Mouse (Mus musculus): Measurements from ENCODE around the gene Coil. TPM values are rescaled to one million over a fixed set of nuclear protein-coding genes. Genes with fewer than 3 reads are reported as not detected.

Coil gene
- polyA plus RNA-seq, 1 experiment from 2014 or later: 3.0 TPM

- ATAC-seq (ENCODE audit: low read depth): peak; percentile 94
- H3K27ac ChIP-seq (ENCODE audit: low read length): peak within 1 kb of the TSS; percentile 87
- peak within 1 kb of the TSS; percentile 88 for H3K4me3 ChIP-seq (ENCODE audit: low read depth, low read length)
- H3K4me2 ChIP-seq (ENCODE audit: low read depth, low read length): peak within 1 kb of the TSS; percentile 92
- WGBS (ENCODE audit: insufficient replicate concordance): under 1% methylated on average over 48 of the region's 48 CpGs
- H3K9ac ChIP-seq (ENCODE audit: low read depth, low read length): peak within 1 kb of the TSS; percentile 92
- peaks cover 33% of the 10 kb centered on the region for H3K4me1 ChIP-seq (ENCODE audit: control insufficient read depth, low read depth, low read length)
- H3K36me3 ChIP-seq (ENCODE audit: control insufficient read depth, insufficient read depth): no peaks in the 10 kb centered on the region
- H3K9me3 ChIP-seq (replicated peaks; ENCODE audit: control insufficient read depth, low read length): no peaks in the 10 kb centered on the region
- no peaks in the 10 kb centered on the region for H3K27me3 ChIP-seq (ENCODE audit: control insufficient read depth, insufficient read depth, low read depth, low read length)
Observed at GRCm38 (mm10) chr11:88998974-88999722, 29.1 kb downstream of the Coil start, which contains the start of gene Trim25. Trim25 (plus strand) TSS chr11:88999376.

DNA sequence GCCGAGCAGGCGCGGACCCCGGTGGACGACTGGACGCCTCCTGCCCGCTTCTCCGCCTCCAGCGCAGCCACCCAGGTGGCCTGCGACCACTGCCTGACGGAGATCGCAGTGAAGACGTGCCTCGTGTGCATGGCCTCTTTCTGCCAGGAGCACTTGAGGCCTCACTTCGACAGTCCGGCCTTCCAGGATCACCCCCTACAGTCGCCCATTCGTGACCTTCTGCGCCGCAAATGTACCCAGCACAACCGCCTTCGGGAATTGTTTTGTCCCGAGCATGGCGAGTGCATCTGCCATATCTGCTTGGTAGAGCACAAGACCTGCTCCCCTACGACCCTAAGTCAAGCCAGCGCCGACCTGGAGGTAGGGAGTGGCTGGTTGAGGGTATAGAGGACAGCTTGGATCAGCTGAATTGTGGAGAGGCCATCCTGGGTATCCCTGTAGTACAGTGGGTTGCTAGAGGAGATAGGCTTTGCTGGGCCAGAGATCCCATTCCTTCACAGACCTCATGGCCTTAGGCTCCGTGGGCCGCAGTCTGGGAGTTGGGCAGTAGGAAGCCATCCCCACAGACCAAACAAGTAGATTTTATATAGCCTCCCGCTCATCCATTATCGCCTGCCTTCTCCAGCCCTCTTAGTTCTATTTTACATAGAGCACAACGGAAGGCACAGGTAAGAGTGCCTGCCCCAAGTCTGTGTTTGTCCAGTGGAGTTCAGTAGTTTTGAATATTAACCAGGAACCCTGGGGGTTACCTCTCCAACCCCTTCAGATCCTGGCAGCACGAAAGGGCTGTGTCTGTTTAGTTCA, 29.9 kb downstream of the Coil start:
- H3K4me3 ChIP-seq (ENCODE audit: low read depth, low read length): peak overlapping the region; percentile 88
- H3K36me3 ChIP-seq (ENCODE audit: control insufficient read depth, insufficient read depth): peaks cover under 1% of the 10 kb centered on the region; the same call in 1 of the 2 replicates
- peak; percentile 17 for ATAC-seq (ENCODE audit: low read depth)
- H3K9me3 ChIP-seq (replicated peaks; ENCODE audit: control insufficient read depth, low read length): no peaks in the 10 kb centered on the region
- H3K27ac ChIP-seq (ENCODE audit: low read length): peak overlapping the region; percentile 87
- peak overlapping the region; percentile 92 for H3K4me2 ChIP-seq (ENCODE audit: low read depth, low read length)
- H3K9ac ChIP-seq (ENCODE audit: low read depth, low read length): peak overlapping the region; percentile 92
- H3K27me3 ChIP-seq (ENCODE audit: control insufficient read depth, insufficient read depth, low read depth, low read length): no peaks in the 10 kb centered on the region
- peaks cover 33% of the 10 kb centered on the region for H3K4me1 ChIP-seq (ENCODE audit: control insufficient read depth, low read depth, low read length)
- 3% methylated on average over 33 of the region's 33 CpGs for WGBS (ENCODE audit: insufficient replicate concordance)

- Histone ChIP-seq H3K27ac (ENCODE audit: low read length) (peak overlapping the region; percentile 87), H3K9me3 (replicated peaks; ENCODE audit: control insufficient read depth, low read length) (no peaks in the 10 kb centered on the region), H3K4me2 (ENCODE audit: low read depth, low read length) (peak overlapping the region; percentile 92), H3K9ac (ENCODE audit: low read depth, low read length) (peak overlapping the region; percentile 92), H3K27me3 (ENCODE audit: control insufficient read depth, insufficient read depth, low read depth, low read length) (no peaks in the 10 kb centered on the region), H3K4me3 (ENCODE audit: low read depth, low read length) (peak overlapping the region; percentile 88), H3K36me3 (ENCODE audit: control insufficient read depth, insufficient read depth) (peaks cover 6% of the 10 kb centered on the region; the same call in 1 of the 2 replicates), H3K4me1 (ENCODE audit: control insufficient read depth, low read depth, low read length) (peaks cover 37% of the 10 kb centered on the region)
- no peak for ATAC-seq (ENCODE audit: low read depth)
Observed at GRCm38 (mm10) chr11:89000527-89000819, 30.4 kb downstream of the Coil start.

DNA sequence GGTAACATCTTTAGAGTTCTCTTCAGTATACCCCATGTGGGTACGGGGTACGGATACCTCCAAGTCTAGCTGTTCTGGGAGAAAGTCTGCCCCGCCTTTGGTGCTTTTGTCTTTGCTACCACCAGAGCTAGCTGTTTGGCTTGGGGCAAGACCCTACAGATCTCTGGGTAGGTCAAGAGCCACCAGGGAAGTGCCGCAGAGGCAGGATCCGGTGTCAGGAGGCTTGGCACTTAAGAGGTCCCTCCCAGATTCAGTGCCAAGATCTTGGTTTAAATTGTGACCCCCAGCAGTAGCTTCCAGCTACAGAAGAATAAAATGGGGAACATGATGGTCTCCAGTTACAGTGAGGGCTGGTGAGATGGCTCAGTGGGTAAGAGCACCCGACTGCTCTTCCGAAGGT, 31.5 kb downstream of the Coil start:
- Histone ChIP-seq H3K9ac (ENCODE audit: low read depth, low read length) (peak overlapping the region; percentile 34; the same call in 1 of the 2 replicates), H3K4me1 (ENCODE audit: control insufficient read depth, low read depth, low read length) (peaks cover 38% of the 10 kb centered on the region), H3K27ac (ENCODE audit: low read length) (no peak overlapping the region), H3K4me3 (ENCODE audit: low read depth, low read length) (peak overlapping the region; percentile 88), H3K9me3 (replicated peaks; ENCODE audit: control insufficient read depth, low read length) (no peaks in the 10 kb centered on the region), H3K36me3 (ENCODE audit: control insufficient read depth, insufficient read depth) (peaks cover 13% of the 10 kb centered on the region; the same call in 1 of the 2 replicates), H3K4me2 (ENCODE audit: low read depth, low read length) (peak overlapping the region; percentile 92), H3K27me3 (ENCODE audit: control insufficient read depth, insufficient read depth, low read depth, low read length) (no peaks in the 10 kb centered on the region)
- 78% methylated on average over 7 of the region's 7 CpGs for WGBS (ENCODE audit: insufficient replicate concordance)
- ATAC-seq (ENCODE audit: low read depth): no peak

GRCm38 (mm10) chr11:89002068-89002467, 32.0 kb downstream of the Coil start:
- Histone ChIP-seq H3K9me3 (replicated peaks; ENCODE audit: control insufficient read depth, low read length) (no peaks in the 10 kb centered on the region), H3K27ac (ENCODE audit: low read length) (no peak overlapping the region), H3K4me2 (ENCODE audit: low read depth, low read length) (peak overlapping the region; percentile 52), H3K27me3 (ENCODE audit: control insufficient read depth, insufficient read depth, low read depth, low read length) (no peaks in the 10 kb centered on the region), H3K36me3 (ENCODE audit: control insufficient read depth, insufficient read depth) (peaks cover 13% of the 10 kb centered on the region; the same call in 1 of the 2 replicates), H3K4me1 (ENCODE audit: control insufficient read depth, low read depth, low read length) (peaks cover 38% of the 10 kb centered on the region), H3K4me3 (ENCODE audit: low read depth, low read length) (peak overlapping the region; percentile 29), H3K9ac (ENCODE audit: low read depth, low read length) (no peak overlapping the region)
- ATAC-seq (ENCODE audit: low read depth): no peak
- WGBS (ENCODE audit: insufficient replicate concordance): 76% methylated on average over 5 of the region's 5 CpGs

DNA sequence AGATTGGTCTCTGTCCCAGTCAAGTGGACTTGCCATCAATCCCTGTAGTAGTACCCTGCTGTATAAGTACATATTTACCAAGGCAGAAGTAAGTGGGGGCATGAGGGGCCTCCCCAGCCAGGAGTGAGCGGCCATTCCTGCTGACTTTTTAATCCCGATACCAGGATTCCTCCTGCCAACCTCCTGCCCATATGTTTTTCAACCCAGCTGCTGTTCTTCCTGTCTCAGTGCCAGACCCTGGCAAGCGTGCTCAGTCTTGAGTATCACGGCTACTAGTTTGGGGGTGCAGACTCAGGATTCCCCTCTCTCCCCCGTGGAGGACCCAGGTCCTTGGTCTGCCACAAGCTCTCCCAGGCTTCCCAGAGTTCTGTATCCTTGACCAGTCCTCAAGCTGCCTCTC, 32.6 kb downstream of the Coil start:
- Histone ChIP-seq H3K4me1 (ENCODE audit: control insufficient read depth, low read depth, low read length) (peaks cover 38% of the 10 kb centered on the region), H3K27me3 (ENCODE audit: control insufficient read depth, insufficient read depth, low read depth, low read length) (no peaks in the 10 kb centered on the region), H3K9me3 (replicated peaks; ENCODE audit: control insufficient read depth, low read length) (no peaks in the 10 kb centered on the region), H3K4me3 (ENCODE audit: low read depth, low read length) (peak overlapping the region; percentile 29), H3K9ac (ENCODE audit: low read depth, low read length) (0 out of 2 replicates have a peak overlapping the region, but pooled peaks have one; percentile 19), H3K27ac (ENCODE audit: low read length) (peak overlapping the region; percentile 76), H3K4me2 (ENCODE audit: low read depth, low read length) (peak overlapping the region; percentile 52), H3K36me3 (ENCODE audit: control insufficient read depth, insufficient read depth) (peaks cover 17% of the 10 kb centered on the region; the same call in 1 of the 2 replicates)
- no peak for ATAC-seq (ENCODE audit: low read depth)
- WGBS (ENCODE audit: insufficient replicate concordance): 70% methylated on average over 5 of the region's 5 CpGs

DNA sequence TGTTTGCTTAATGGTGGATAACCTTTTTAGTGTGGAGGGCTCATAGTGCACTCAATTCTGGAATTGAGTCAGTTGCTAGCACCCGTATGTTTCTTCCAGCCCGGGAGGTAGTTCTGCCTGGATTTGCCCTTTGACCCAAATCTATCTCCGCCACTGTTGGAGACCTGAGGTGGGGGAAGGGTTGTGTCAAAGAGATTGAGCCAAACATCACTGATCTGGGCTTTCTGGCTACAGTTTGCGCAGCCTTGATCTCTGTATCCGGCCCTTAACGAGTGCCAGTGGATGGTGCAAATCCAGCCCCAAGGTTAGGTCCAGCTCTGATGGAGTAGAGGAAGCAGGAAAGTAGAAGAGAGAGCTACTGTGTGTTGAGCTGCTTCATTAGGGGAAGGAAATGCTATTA, 33.0 kb downstream of the Coil start:
- Histone ChIP-seq H3K4me1 (ENCODE audit: control insufficient read depth, low read depth, low read length) (peaks cover 37% of the 10 kb centered on the region), H3K9me3 (replicated peaks; ENCODE audit: control insufficient read depth, low read length) (no peaks in the 10 kb centered on the region), H3K9ac (ENCODE audit: low read depth, low read length) (0 out of 2 replicates have a peak overlapping the region, but pooled peaks have one; percentile 19), H3K27ac (ENCODE audit: low read length) (peak overlapping the region; percentile 76), H3K27me3 (ENCODE audit: control insufficient read depth, insufficient read depth, low read depth, low read length) (no peaks in the 10 kb centered on the region), H3K4me2 (ENCODE audit: low read depth, low read length) (peak overlapping the region; percentile 52), H3K4me3 (ENCODE audit: low read depth, low read length) (peak overlapping the region; percentile 29), H3K36me3 (ENCODE audit: control insufficient read depth, insufficient read depth) (peaks cover 18% of the 10 kb centered on the region; the same call in 1 of the 2 replicates)
- ATAC-seq (ENCODE audit: low read depth): peak; percentile 22
- 58% methylated on average over 6 of the region's 6 CpGs for WGBS (ENCODE audit: insufficient replicate concordance)

DNA sequence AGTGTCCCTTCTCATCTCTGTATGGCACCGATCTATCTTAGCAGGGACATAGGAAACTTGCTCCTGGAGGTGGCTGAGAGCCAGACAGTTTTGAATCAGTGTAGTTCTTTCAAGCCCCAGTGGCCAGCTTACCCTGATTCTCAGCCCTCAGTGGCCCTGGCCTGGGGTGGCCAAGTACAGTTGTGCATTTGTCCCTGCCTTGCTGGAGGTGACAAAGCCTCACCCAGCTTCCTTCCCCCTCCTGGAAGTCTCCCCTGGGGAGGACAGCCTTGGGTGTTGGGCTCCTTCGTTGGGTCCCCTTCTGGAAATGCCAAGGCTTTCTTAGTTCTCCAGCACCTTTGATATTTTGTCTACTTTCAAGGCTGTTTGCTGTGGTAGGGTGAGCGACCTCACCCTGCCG, 33.7 kb downstream of the Coil start:
- no peak for ATAC-seq (ENCODE audit: low read depth)
- Histone ChIP-seq H3K4me3 (ENCODE audit: low read depth, low read length) (no peak overlapping the region), H3K9me3 (replicated peaks; ENCODE audit: control insufficient read depth, low read length) (no peaks in the 10 kb centered on the region), H3K9ac (ENCODE audit: low read depth, low read length) (no peak overlapping the region), H3K4me2 (ENCODE audit: low read depth, low read length) (peak overlapping the region; percentile 52), H3K27me3 (ENCODE audit: control insufficient read depth, insufficient read depth, low read depth, low read length) (no peaks in the 10 kb centered on the region), H3K36me3 (ENCODE audit: control insufficient read depth, insufficient read depth) (peaks cover 19% of the 10 kb centered on the region; the same call in 1 of the 2 replicates), H3K4me1 (ENCODE audit: control insufficient read depth, low read depth, low read length) (peaks cover 32% of the 10 kb centered on the region), H3K27ac (ENCODE audit: low read length) (peak overlapping the region; percentile 76)
- 58% methylated on average over 4 of the region's 4 CpGs for WGBS (ENCODE audit: insufficient replicate concordance)

DNA sequence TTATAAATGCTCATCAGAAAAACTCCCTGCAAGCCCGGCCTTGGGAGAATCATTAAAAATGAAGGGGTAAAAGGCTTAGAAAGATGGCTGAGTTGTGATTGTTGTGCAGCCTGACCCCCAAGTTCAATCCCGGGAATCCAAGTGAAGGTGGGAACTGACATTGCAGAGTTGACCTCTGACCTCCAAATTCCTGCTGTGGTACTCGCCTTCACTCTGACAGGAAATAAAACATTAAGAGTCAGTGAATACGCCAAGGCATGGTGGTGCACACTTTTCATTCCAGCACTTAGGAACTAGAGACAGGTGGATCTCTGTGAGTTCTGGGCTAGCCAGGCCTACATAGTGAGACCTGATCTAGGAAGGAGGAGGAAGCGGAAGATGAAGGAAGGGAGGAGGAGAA, 35.4 kb downstream of the Coil start:
- Histone ChIP-seq H3K9me3 (replicated peaks; ENCODE audit: control insufficient read depth, low read length) (no peaks in the 10 kb centered on the region), H3K27ac (ENCODE audit: low read length) (no peak overlapping the region), H3K27me3 (ENCODE audit: control insufficient read depth, insufficient read depth, low read depth, low read length) (no peaks in the 10 kb centered on the region), H3K4me2 (ENCODE audit: low read depth, low read length) (no peak overlapping the region), H3K36me3 (ENCODE audit: control insufficient read depth, insufficient read depth) (peaks cover 30% of the 10 kb centered on the region), H3K4me3 (ENCODE audit: low read depth, low read length) (no peak overlapping the region), H3K9ac (ENCODE audit: low read depth, low read length) (no peak overlapping the region), H3K4me1 (ENCODE audit: control insufficient read depth, low read depth, low read length) (peaks cover 28% of the 10 kb centered on the region)
- no peak for ATAC-seq (ENCODE audit: low read depth)
- 81% methylated on average over 5 of the region's 5 CpGs for WGBS (ENCODE audit: insufficient replicate concordance)
